Mouse (Mus musculus) C2C12 (cell line): ENCODE data around the gene Cdc42ep5.

Source experiments
- CTCF ChIP-seq: IDR thresholded peaks from one replicate; pipeline ENCODE4 v1.5.1; 2011; ENCODE audit not compliant: control insufficient read depth, insufficient read depth, insufficient read length
- FOSL1 ChIP-seq: IDR thresholded peaks from one replicate; pipeline ENCODE4 v1.8.0; 2011; ENCODE audit warnings: mild to moderate bottlenecking, low read length; ENCODE audit not compliant: poor library complexity, insufficient read depth, severe bottlenecking
- MAX ChIP-seq: IDR thresholded peaks from one replicate; pipeline ENCODE4 v1.6.1; 2011; ENCODE audit warnings: mild to moderate bottlenecking, control low read depth
- MYOD1 ChIP-seq: IDR thresholded peaks from one replicate; pipeline ENCODE4 v1.6.1; 2011; ENCODE audit warnings: low read depth; ENCODE audit not compliant: control insufficient read depth, insufficient read length
- MYOG ChIP-seq: IDR thresholded peaks from one replicate; pipeline ENCODE4 v1.6.1; 2011; ENCODE audit not compliant: control insufficient read depth, insufficient read length; ENCODE audit errors: extremely low read depth
- USF1 ChIP-seq: IDR thresholded peaks from one replicate; pipeline ENCODE4 v1.6.1; 2011; ENCODE audit warnings: low read depth, mild to moderate bottlenecking, control low read depth, moderate library complexity

DNA sequence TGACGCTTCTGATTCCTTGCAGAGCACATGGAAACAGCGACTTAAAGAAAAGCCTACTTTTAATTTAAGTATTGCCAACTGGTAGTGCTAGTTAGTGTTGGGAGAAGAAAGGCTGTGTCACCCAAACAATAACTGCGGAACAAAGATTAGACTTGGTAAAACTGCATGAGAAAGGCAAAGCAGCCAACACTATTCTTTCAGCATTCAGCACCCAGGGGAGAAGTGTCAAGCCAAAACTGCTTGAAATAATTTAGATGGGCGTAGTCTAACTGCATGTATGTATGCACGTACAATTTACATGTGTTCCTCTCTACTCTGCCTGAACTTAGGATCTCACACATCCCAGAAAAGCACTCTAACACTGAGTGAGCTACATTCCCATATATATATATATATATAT lies 10.3 kb downstream of the Cdc42ep5 start:
- TF ChIP-seq CTCF (no peak), USF1 (no peak), FOSL1 (no peak), MYOG (no peak), MAX (no peak), MYOD1 (no peak)
